Mouse (Mus musculus) kidney, embryonic 15.5 days (tissue): ENCODE data around the gene Jam2. TPM values are rescaled to one million over a fixed set of nuclear protein-coding genes. Genes with fewer than 3 reads are reported as not detected.

Experiments
- polyA plus RNA-seq: library from polyadenylated mRNA; unstranded; fragments of >200 nt; fragmentation: Nextera tagmentation; extraction: Ambion mirVana; gene quantifications from 2 replicates; pipeline ENCODE4 v1.2.1, GENCODE M21; 2015

The Jam2 gene
- polyA plus RNA-seq, 1 experiment from 2014 or later = 4.0 TPM

Other genes with a start within 250 kb of the Jam2 start
- 48.0 and 51.9 TPM in 2 replicates for gene Mrpl39, start 38.4 kb upstream of the Jam2 start, polyA plus RNA-seq
- gene Gabpa, start 60.8 kb downstream of the Jam2 start, polyA plus RNA-seq = 39.4 and 39.5 TPM in 2 replicates
- gene Atp5j, start 61.5 kb downstream of the Jam2 start, polyA plus RNA-seq = 1,003 and 1,100 TPM in 2 replicates